Mouse (Mus musculus) liver, embryonic 14.5 days (tissue): ENCODE data around the gene Btbd11. TPM values are rescaled to one million over a fixed set of nuclear protein-coding genes. Genes with fewer than 3 reads are reported as not detected.

Source experiments
- ATAC-seq: fragments of 200-750 bp; cut with Nextera tagmentation; 2 replicates; pipeline ENCODE4 v1.8.0; 2017; ENCODE audit warnings: moderate number of reproducible peaks, mild to moderate bottlenecking, moderate library complexity; ENCODE audit not compliant: insufficient read depth
- DNase-seq, 3 experiments: peaks; one replicate each; pipeline ENCODE4 v3.0.0-alpha.2; 2012 to 2013; ENCODE audit warnings: low read depth in 3 of 3, low spot score in 3 of 3
- H3K27ac ChIP-seq: fragments of 300-500 bp; sonication (generic); 2 replicates; pipeline ENCODE4 v1.5.1; 2014; ENCODE audit warnings: moderate library complexity, mild to moderate bottlenecking, control low read depth, inconsistent platforms
- H3K27me3 ChIP-seq: fragments of 300-500 bp; sonication (generic); 2 replicates; pipeline ENCODE4 v1.6.1; 2014; ENCODE audit warnings: mild to moderate bottlenecking, low read length, moderate library complexity; ENCODE audit not compliant: control insufficient read depth, insufficient read depth
- H3K36me3 ChIP-seq: fragments of 300-500 bp; sonication (generic); replicated peaks from 2 replicates; pipeline ENCODE4 v1.6.1; 2014; ENCODE audit warnings: low read depth; ENCODE audit not compliant: control insufficient read depth, insufficient read depth
- H3K4me1 ChIP-seq, 2 experiments: fragments of 200-500 bp in 1 of 2; fragments of 300-500 bp in 1 of 2; sonication (generic) in 1 of 2; replicated peaks; 2 replicates each; pipeline ENCODE4 v1.6.1; 2012 to 2014; ENCODE audit warnings: antibody characterized with exemption in 1 of 2, inconsistent platforms in 1 of 2, low read length in 1 of 2; ENCODE audit not compliant: control insufficient read depth in 2 of 2, insufficient read depth in 2 of 2
- H3K4me2 ChIP-seq: fragments of 300-500 bp; sonication (generic); 2 replicates; pipeline ENCODE4 v1.6.1; 2014; ENCODE audit warnings: low read depth, mild to moderate bottlenecking, control low read depth, moderate library complexity
- H3K4me3 ChIP-seq, 2 experiments: fragments of 200-500 bp in 1 of 2; fragments of 300-500 bp in 1 of 2; sonication (generic) in 1 of 2; 2 replicates each; pipeline ENCODE4 v1.5.1; 2012 to 2014; ENCODE audit warnings: low read depth in 2 of 2, low read length in 2 of 2, mild to moderate bottlenecking in 2 of 2, control low read depth in 1 of 2, inconsistent platforms in 1 of 2, moderate library complexity in 1 of 2; ENCODE audit not compliant: insufficient read depth in 1 of 2
- H3K9ac ChIP-seq: fragments of 300-500 bp; sonication (generic); replicated peaks from 2 replicates; pipeline ENCODE4 v1.6.1; 2014; ENCODE audit warnings: mild to moderate bottlenecking, control low read depth, moderate library complexity
- H3K9me3 ChIP-seq: fragments of 300-500 bp; sonication (generic); 2 replicates; pipeline ENCODE4 v1.6.1; 2016; ENCODE audit warnings: low read length, mixed read lengths; ENCODE audit not compliant: control insufficient read depth
- CTCF ChIP-seq: IDR thresholded peaks from 2 replicates; pipeline ENCODE4 v1.5.1; 2016; ENCODE audit warnings: antibody characterized with exemption, low read depth, control low read depth
- EP300 ChIP-seq: IDR thresholded peaks from 2 replicates; pipeline ENCODE4 v1.6.1; 2016; ENCODE audit warnings: antibody characterized with exemption, low read depth
- WGBS: fragments of 180-500 bp; shearing (Covaris S2); extraction: QIAGEN DNeasy Blood & Tissue Kit; methylation state at CpG from one replicate; pipeline ENCODE4 v1.1.7; 2014; ENCODE audit not compliant: insufficient replicate concordance; 5-methylcytosine and 5-hydroxymethylcytosine counted together
- polyA plus RNA-seq, 2 experiments: library from polyadenylated mRNA; depleted of rRNA in 1 of 2; stranded (reverse) in 1 of 2; unstranded in 1 of 2; fragments of >200 nt; fragmentation: Nextera tagmentation in 1 of 2; extraction: Ambion mirVana in 1 of 2; gene quantifications; 2 replicates each; pipeline versions ENCODE4 v1.2.1 to v1.2.3; 2012 to 2014

The Btbd11 gene
- polyA plus RNA-seq, 2 experiments = 0.22 to 0.32 TPM

DNA sequence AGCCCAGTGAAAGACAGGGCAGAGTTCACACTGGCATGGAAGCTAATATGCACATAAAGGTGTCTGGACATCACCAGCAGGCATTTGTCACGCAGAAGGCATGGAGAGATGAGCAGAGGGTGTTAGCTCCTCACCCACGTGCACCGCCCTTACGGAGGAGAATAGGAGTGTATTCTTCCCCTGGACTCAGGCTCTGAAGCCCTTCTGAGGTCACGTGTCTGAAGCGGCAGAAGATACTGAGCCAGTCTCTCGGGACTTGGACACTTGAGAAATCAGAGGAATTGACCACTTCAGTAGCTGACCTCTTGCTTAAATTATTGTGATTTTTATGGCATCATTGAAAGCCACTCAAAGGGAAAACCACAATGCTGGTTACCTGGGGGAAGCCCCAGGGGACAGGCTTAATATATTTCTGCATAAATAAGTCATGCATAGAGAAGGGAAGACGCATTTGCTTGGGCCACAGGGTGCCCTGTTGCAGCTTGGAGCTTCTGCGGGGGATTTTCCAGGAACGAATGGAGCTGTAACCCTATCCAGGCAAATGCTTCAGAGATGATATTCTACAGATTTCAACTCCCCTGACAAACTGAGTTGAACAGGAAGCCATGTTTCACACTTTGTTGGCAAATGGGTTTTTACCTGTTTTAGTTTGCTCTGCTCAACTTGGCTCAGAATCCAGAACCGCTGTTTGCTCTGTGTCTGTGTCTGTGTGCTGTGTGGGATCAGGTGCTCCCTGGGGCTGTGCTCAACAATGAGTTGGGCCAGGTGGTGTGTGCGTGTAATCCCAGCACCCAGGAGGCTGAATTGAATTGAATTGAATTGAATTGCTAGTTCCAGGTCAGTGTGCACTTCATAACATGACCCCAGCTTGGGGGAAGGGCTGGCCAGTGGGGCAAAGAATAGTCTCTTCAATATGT, 231.1 kb downstream of the Btbd11 start:
- no peak for TF ChIP-seq EP300
- no peak for TF ChIP-seq CTCF
- Histone ChIP-seq H3K27me3 (no peaks in the 10 kb centered on the region), H3K4me2 (no peak overlapping the region), H3K4me1 (no peaks in the 10 kb centered on the region), H3K27ac (no peak overlapping the region), H3K9me3 (no peaks in the 10 kb centered on the region), H3K4me3 (no peak overlapping the region), H3K36me3 (no peaks in the 10 kb centered on the region), H3K9ac (no peak overlapping the region)
- no peak for DNase-seq
- ATAC-seq = no peak
- 67% methylated on average over 12 of the region's 12 CpGs for WGBS

DNA sequence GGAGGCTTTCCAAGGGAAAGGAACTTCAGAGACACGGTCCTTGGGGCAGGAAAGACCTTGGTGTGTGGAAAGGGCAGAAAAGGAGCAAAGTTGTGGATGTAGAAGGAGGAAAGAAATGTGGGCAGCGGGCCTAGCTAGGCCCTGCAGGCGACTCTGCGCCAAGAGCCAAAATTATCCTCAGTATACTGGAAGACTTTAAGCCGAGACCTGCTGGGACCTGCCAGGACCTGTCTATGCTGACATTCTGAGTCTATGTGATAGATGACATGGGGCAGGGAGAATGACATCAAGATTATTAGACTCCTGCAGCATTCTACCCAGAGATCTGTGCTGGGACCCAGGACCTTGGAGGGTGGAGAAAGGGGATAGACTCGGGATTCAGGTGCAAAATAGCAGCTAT, 234.5 kb downstream of the Btbd11 start:
- no peak overlapping the region for H3K4me2 ChIP-seq
- no peak overlapping the region for H3K27ac ChIP-seq
- 70% methylated on average over 6 of the region's 6 CpGs for WGBS
- no peak overlapping the region for H3K4me3 ChIP-seq
- H3K9me3 ChIP-seq = no peaks in the 10 kb centered on the region
- no peak for ATAC-seq
- H3K27me3 ChIP-seq = no peaks in the 10 kb centered on the region
- DNase-seq = no peak
- H3K9ac ChIP-seq = no peak overlapping the region
- H3K36me3 ChIP-seq = no peaks in the 10 kb centered on the region
- H3K4me1 ChIP-seq = no peaks in the 10 kb centered on the region
- TF ChIP-seq CTCF (no peak), EP300 (no peak)

DNA sequence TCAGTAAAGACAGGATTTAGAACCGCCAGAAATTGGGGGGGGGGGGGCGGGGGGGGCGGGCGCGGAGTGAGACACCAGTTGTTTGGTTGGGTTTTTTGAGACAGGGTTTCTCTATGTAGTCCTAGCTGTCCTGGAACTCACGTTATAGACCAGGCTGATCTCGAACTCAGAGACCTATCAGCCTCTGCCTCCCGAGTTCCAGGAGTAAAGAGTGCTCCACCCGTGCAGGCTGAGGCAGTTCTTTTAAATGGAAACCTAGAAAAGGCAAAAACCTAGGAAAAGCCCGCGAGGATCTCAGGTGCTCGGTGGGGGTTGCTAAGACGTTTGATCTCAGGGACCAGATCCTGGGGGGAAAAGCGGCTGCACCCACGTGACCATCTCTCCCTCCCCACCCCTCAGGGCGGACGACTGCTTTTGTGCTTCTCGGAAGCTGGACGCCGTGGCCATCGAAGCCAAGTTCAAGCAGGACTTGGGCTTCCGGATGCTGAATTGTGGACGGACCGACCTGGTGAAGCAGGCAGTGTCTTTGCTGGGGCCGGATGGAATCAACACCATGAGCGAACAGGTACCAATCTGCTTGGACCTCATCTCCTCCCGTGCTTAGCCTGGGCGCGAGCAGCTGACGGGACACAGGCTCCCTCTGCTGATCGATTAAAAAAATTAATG, 238.0 kb downstream of the Btbd11 start:
- Histone ChIP-seq H3K36me3 (no peaks in the 10 kb centered on the region), H3K27me3 (no peaks in the 10 kb centered on the region), H3K4me3 (peak overlapping the region in 1 of 2 experiments; percentile 18; a peak in 2 of 4 replicates), H3K9ac (no peak overlapping the region), H3K9me3 (no peaks in the 10 kb centered on the region), H3K4me2 (peak overlapping the region; percentile 50), H3K4me1 (no peaks in the 10 kb centered on the region), H3K27ac (no peak overlapping the region)
- 3% methylated on average over 31 of the region's 31 CpGs for WGBS
- TF ChIP-seq EP300 = no peak
- peak; percentile 53 for TF ChIP-seq CTCF
- ATAC-seq (no peak), DNase-seq (no peak)

DNA sequence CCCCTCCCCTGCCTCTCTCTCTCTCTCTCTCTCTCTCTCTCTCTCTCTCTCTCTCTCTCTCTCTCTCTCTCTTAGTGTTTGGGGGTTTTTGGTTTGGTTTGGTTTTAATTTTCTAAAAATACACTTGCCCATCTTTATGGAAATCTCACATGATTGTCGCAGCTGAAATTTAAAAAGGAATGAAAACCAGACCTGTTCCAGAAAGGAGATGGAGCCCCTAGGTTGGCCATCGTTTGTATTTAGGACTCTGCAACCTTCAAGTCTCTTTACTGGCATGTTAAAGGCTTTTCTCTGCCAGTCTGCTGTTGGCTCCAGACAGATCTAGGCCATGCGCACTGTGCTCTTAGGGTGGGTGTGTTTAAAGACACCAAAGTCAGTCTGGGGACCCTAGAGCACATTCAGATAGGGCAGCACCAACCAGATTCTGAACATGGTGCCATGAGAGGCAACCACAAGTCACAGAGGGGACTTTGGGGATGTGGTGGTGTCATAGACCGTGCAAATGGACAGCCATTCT, 238.6 kb downstream of the Btbd11 start:
- ATAC-seq (no peak), DNase-seq (no peak)
- no peaks in the 10 kb centered on the region for H3K36me3 ChIP-seq
- no peak overlapping the region for H3K4me3 ChIP-seq
- H3K27ac ChIP-seq = no peak overlapping the region
- TF ChIP-seq CTCF (no peak), EP300 (no peak)
- H3K9ac ChIP-seq = no peak overlapping the region
- no peaks in the 10 kb centered on the region for H3K9me3 ChIP-seq
- no peaks in the 10 kb centered on the region for H3K27me3 ChIP-seq
- H3K4me1 ChIP-seq = no peaks in the 10 kb centered on the region
- no peak overlapping the region; the same call in 1 of the 2 replicates for H3K4me2 ChIP-seq
- 47% methylated on average over 4 of the region's 4 CpGs for WGBS

DNA sequence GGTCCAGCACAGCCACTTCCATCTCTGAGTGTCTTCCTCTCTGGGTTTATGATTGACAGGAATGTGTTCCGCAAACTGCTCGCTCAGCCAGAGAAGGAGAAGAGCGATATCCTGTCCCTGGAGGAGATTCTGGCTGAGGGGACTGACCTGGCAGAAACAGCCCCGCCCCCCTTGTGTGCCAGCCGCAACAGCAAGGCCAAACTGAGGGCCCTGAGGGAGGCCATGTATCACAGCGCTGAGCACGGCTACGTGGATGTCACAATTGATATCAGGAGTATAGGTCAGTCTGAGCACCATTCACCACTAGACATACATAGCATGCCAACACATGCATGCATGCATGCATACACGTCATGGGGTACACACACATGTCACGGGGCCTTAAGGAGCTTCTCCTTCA, 245.4 kb downstream of the Btbd11 start:
- Histone ChIP-seq H3K4me2 (no peak overlapping the region), H3K27me3 (no peaks in the 10 kb centered on the region), H3K9me3 (no peaks in the 10 kb centered on the region), H3K4me1 (no peaks in the 10 kb centered on the region), H3K27ac (no peak overlapping the region), H3K4me3 (no peak overlapping the region), H3K9ac (no peak overlapping the region), H3K36me3 (no peaks in the 10 kb centered on the region)
- ATAC-seq (no peak), DNase-seq (no peak)
- TF ChIP-seq EP300 (no peak), CTCF (no peak)
- WGBS = 57% methylated on average over 10 of the region's 10 CpGs
